Mouse (Mus musculus): ENCODE measurements around the gene Got1.

The Got1 gene

DNA sequence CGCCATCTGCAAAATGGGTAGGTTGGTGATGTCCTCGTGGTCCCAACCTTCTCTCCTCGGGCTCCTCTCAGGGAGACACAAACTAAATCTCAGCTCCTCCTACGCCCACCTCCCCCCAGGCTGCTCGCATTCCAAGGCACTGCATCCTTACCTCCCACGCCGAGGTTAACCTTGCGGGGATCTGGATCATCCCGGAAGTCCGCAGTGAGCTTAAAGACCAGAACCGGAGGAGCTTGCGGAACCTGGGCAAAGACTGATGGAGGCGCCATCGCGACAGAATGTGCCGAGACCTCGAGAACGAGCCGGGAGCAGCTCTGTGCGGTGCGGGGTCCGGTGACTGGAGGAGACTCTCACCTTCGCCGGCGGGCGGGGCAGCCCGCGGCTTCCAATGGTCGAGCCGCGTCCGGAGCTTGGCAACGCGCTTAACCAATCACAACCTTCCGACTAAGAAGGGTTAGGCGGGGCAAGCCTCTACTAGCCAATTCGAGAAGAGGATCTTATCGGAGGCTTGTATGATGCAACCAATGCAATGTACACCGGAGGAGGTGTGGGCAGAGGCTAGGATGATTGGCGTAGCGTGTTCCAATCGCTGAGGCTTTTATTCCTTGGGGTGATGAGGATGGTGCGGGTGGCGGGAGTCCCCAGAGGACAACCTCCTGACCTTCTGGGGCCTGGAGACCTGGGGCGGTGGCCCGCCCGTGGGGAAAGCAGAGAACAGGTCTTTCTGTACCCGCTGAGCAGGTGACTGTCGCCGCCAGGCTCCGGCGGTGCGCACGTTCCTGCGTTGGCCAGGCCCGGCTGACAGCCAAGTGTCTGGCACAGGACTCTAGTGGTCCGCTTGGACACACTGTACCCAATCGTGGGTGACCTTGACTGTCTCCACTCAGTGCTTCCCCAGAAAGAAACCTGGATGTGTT, at the start of gene Got1:
Gene Got1, minus strand, starts transcription at position 419 of the 917 bp plus-strand sequence.
- peak; percentile 93 for DNase-seq (ENCODE audit: low spot score)

DNA sequence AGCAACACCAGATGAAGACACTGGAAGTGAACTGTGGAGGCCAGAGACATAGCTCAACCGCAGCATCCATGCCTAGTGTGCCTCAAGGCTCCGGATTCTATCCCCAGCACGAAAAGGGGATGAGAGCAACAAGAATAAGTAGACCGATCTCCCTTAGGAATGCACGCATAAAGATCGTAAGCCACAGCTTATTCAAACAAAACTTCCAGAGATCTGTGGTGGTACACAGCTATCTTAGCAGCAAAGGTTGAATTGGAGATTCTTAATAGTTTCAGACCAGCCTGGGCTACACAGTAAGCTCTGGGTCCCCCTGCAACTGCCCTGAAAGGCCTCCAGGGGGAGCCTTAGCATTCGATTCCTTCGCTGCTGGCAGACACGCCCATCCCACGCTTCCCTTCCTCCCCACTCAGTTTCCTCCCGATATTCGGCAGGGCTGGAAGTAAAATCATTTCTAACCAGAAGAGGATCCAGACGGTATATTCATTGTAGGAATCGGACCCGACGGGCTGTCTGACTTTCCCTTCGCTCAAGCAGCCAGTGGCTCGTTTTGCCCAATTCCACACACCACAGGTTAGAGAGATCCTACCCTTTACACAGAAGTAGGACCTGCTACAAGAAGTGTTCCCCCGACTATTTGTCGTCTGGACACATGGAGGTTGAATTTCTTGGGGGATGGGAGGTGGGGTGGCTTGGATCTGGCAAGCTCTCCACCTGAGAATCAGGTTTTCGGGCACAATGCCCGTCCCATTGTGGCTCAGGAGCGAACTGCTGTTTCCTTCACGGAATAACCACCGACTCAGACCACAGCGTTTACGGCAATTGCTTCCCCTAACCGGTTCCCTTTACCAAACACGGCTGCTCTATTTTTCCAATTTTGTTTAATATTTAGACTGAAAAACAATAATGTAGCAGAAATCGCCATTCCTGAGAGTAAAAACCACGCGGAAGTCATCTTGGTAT, 46.7 kb upstream of the Got1 start:
- DNase-seq (ENCODE audit: low spot score), result peak; percentile 44

- DNase-seq (ENCODE audit: low spot score), result no peak
Measured at GRCm38 (mm10) chr19:43569133-43569532, 44.7 kb upstream of the Got1 start.

DNA sequence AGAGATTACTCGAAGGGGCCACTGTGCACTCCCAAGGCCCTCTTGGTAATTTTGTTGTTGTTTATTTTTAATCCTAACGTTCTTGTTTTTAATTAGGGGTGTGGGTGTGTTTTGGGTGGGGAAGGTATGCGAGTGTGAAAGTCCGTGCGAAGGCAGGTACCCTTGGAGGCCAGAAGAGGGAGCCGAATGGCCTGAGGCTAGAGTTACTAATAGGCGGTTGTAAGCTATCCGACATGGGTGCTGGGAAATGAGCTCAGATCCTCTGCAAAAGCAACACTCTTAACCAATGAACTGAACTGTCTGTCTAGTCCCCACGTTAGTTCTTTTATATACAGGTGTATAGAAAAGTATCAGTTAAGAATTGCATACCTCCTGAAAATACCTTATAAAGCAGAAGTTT, 43.9 kb upstream of the Got1 start:
- DNase-seq (ENCODE audit: low spot score), result no peak

DNA sequence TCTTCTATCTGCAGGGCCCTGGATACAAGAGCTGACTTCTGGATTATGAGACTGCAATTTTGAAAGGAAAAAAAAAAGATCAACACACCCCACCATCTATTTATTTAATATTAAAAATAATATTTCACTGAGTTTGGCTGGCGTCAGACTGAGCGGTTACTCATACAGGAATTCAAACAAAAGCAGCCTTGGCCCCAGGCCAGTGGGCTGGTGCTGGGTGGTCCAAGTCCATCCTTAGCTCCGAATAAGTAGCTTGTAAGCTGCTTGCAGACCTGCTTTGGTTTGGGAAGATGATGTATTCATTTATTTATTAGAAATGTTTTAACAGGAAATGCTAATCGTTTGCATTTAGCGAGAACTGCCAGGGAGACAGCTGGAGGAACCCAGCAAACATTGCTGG, 38.8 kb upstream of the Got1 start:
- no peak for DNase-seq (ENCODE audit: low spot score)

DNA sequence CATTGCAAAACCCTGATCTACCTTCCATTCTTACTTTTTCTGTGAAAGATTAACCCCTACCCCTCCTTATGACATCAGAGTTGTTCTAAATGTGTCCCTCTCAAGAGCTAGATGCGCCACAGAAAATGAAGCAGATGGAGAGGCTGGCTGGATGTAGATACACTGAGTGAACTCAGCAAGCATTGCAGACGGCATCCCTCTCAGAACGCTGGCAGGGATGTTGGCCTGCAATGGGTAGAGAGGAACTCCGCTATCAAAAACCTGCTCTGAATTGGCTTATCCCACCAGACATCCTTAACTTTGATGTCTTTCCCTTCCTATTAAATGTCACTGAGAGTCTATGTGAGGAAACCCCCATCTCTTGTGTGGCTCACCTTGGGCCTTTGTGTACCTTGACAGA, 37.4 kb upstream of the Got1 start:
- DNase-seq (ENCODE audit: low spot score), result no peak

DNA sequence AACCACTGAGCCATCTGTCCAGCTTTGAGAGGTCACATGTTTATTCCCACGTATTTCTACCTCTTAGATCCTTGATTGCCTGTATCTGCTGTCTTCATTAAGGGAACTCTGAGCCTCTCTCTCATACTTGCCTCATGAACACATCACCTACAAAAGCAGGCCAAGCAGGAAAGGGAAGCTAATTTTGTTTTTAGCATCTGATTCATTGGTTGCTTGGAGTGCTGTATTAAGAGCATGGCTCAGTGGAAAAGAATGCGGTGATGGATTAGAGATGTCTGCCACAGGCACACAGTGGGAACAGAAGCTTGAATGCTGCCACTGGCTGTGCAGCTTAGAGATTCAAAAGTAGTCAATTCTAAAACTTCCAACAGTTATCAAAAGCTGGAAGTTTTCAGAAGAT, 35.8 kb upstream of the Got1 start:
- no peak for DNase-seq (ENCODE audit: low spot score)

GRCm38 (mm10) chr19:43551493-43551890, 27.1 kb upstream of the Got1 start:
- no peak for DNase-seq (ENCODE audit: low spot score)

- DNase-seq (ENCODE audit: low spot score), result no peak
Measured at GRCm38 (mm10) chr19:43550706-43551492, 26.5 kb upstream of the Got1 start.

GRCm38 (mm10) chr19:43548060-43548459, 23.7 kb upstream of the Got1 start:
- DNase-seq (ENCODE audit: low spot score), result no peak

DNA sequence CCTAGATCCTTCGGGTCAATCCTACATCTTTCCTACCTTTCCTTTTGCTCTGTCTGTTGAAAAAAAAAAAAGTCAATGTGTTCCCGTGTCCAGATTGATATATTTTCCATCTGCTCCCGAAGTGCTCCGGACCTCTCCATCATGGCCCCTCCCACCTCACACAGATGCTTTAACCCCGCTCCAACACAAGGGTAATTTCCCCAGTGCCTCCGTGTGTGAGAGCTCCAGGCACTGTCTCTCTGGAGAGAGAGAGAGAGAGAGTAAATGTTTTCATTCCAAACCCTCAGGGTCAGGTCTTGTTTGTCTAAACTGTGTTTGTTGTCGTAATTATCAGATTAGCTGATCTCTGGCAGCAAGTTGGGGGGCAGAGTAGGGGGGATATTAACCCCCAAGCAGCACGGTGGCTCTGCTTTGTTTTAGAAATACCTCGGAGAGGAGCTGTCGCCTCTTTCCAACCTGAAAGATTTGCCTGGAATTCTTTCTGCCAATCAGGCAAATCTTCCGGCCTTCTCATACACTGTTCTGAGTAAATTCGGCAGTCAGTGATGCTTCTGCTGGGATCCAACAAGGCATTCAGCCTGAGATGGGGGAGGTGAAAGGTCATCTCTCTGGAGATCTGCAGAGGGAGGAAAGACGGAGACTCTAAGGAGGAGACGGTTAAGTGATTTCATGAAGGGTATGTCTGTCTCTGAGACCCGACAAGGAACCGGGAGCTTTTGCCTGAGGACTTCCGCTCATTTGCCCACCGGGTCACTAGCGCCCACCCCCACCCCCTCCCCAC, 22.1 kb upstream of the Got1 start:
- no peak for DNase-seq (ENCODE audit: low spot score)

- DNase-seq (ENCODE audit: low spot score), result no peak
Measured at GRCm38 (mm10) chr19:43535372-43535771, 11.0 kb upstream of the Got1 start.

DNA sequence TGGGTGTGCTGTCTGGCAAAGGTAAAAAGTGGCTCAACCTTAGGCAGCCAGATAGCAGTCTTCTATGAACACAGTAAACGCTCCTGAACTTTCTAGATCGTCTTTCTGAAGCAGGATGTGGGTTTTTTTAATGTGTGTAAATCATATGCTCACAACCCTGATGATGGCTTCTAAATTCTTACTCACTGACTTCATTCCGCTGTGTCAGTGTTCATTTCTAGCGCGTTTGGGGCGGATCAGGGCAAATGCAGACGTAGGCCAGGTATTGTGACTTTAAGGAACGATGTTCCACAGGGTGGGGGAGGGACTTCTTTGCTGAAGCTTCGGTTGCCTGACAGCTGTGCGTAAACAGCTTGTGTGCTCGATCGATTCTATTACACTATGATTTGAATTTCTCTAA, 6.5 kb upstream of the Got1 start:
- DNase-seq (ENCODE audit: low spot score), result no peak

DNA sequence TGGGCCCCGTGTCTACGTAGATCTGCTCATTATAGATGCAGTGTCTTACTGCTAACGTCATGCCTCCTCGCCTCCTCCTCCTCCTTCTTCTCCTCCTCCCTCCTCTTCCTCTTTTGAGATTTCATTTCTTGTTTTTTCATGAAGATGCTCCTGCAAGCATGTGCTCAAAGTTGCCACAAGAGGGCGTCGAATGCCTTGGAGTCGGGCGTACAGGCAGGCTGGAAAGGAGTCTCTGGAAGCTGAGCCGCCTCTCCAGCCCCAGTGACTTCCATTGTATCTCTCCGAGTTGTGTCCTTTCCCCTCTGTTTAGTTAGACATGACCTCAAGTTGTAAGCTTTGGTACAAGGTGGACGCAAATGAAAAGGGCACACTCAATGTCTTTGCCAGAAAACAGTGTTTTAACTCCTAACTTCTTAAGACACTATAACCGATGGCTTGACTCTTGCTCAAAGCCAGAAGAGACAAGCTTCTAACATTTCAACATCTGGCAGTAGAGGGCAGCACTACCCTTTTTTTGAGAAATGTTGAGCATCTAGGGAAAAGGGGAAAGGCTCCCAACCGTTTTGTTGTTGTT, 5.9 kb upstream of the Got1 start:
- no peak for DNase-seq (ENCODE audit: low spot score)

DNA sequence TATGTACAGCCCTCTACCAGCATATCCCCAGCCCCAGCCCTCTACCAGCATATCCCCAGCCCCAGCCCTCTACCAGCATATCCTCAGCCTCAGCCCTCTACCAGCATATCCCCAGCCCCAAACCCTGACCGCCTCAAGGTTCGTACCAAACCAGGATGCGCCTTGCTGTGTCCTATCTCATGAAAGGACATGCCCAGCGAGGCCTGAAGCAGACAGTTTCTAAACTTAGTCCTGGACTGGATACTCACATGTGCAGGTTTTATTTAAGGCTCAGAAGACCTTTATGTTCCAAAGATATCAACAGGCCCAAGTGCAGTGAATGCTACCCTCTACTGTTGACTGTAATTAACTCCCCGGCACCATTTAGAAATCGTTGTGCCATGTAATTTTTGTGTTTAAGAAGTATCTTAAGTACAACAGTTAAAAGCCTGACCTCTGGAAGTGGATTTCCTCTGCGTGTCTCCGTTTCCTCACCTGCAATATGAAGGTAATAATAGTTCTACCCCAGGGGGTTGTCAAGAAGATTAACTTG, 3.7 kb upstream of the Got1 start:
- no peak for DNase-seq (ENCODE audit: low spot score)

DNA sequence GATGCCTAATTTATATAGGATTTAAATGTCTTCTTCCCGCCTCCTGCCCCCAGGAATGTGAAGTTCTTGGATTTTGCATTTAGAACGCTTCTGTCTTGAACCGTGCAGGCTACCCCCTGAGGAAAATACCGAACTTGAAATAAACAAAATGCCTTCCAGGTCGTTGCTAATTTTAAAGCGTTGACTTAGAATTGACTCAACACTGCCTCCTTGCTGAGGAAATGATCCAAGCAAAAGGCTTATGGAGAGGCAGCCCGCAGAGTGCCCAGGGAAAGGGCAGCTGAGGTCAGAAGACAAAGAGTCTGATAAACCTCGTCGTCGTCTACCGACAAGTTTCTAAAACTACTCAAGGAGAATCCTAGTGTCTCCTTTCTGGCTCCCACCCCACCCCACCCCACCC, 2.7 kb upstream of the Got1 start:
- no peak for DNase-seq (ENCODE audit: low spot score)

DNA sequence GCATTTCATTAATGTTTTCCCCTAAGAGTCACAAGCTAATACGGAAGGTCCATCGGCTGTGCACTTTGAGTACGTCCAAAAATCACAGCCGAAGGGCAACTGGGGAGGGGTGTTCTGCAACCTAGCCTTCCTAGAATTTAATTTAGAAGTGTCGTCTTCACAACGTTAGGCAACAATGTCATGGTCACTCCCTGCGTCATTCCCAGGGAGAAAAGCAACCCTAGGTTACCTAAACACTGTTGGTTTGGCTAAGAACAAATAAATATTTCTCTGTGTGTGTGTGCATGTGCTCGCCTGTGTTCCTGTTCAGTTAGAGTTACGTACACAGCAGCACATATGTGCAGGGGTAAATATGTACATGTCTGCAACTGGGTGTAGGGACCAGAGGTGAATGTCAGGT, 1.6 kb upstream of the Got1 start:
- DNase-seq (ENCODE audit: low spot score), result no peak

DNA sequence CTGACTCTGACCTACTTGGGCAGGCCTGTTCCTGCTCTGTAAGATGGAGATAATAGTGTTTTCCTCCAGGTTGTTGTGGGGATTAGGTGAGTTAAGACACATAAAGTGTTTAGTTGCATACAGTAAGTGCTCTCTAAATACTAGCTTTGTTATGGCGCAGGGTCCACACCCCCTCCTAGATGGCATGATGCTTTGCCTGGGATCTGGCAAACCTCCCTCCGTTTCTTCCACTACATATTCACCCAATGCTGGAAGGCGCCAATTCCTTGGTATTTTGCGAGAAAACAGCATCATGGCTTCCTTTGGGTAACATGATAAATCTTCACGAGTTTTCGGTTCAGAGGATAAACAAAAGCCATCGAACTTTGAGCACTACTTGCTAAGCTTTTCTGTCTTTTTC, 1.2 kb upstream of the Got1 start:
- DNase-seq (ENCODE audit: low spot score), result no peak

GRCm38 (mm10) chr19:43525104-43525482, 688 bp upstream of the Got1 start:
- DNase-seq (ENCODE audit: low spot score), result no peak

DNA sequence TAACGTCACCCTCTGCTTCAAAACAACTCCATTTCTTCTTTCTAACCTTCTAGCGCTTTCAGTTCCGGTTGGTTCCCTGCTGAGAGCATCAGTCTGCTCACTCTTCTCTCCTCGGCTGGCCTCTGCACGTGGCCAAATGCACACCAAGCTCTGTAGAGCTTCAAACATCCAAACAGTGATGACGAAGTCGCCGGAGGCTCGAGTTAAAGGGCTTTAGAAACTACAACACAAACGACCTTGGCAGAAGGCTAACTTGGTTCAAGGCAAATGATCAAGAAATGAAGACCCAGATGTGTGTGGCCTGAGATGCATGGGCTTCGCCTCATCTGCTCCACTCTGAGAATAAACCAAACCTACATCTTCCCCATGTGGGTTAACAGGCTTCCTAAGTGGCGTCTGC, 854 bp downstream of the Got1 start:
- no peak for DNase-seq (ENCODE audit: low spot score)

GRCm38 (mm10) chr19:43521996-43522395, 2.4 kb downstream of the Got1 start:
- DNase-seq (ENCODE audit: low spot score), result no peak
